Comparison of ENCODE assay signal across 17 mouse cellular contexts in genomic region chr11:20872911-20873310, GRCm38 (mm10). TPM values are rescaled to one million over a fixed set of nuclear protein-coding genes. Genes with fewer than 3 reads are reported as not detected.
A peak's percentile ranks its signal among the peaks of the same experiment; 100 is the strongest.
DNase-seq lines count a peak whose midpoint lies in the region; ATAC-seq and TF ChIP-seq lines count a peak whose summit lies in the region.
"Had no signal": no experiment of that assay in that cellular context is flagged by ENCODE, and none has a peak within 500 bp of the region (broad histone marks: within the 10 kb centered on the region; RNA-seq: fewer than 3 reads in every experiment).

No protein-coding gene starts in this region.

- H3K27me3 ChIP-seq in heart, embryonic 15.5 days, result no peaks in the 10 kb centered on the region
- H3K27me3 ChIP-seq in cerebellum, adult 2 months (ENCODE audit: control insufficient read depth, insufficient read depth, low read length), result no peaks in the 10 kb centered on the region
- H3K27me3 ChIP-seq in midbrain, embryonic 10.5 days (ENCODE audit: low read depth, poor library complexity, severe bottlenecking), result no peaks in the 10 kb centered on the region
- H3K27me3 ChIP-seq: forebrain, embryonic 13.5 days; limb, embryonic 12.5 days; lung, embryonic 15.5 days had no signal

- peak overlapping the region; percentile 46 for H3K27ac ChIP-seq in embryonic fibroblast, embryonic 13.5 days (ENCODE audit: insufficient read depth, low read length)
- peak overlapping the region; percentile 48 for H3K27ac ChIP-seq in heart, embryonic 15.5 days
- no peak overlapping the region for H3K27ac ChIP-seq in cerebellum, adult 2 months (ENCODE audit: insufficient read depth, low read length)
- H3K27ac ChIP-seq in midbrain, embryonic 10.5 days (replicated peaks), result no peak overlapping the region
- H3K27ac ChIP-seq: embryonic facial prominence, embryonic 10.5 days; forebrain, embryonic 13.5 days; hindbrain, embryonic 10.5 days; layer of hippocampus, adult 2 months; limb, embryonic 12.5 days; lung, embryonic 15.5 days had no signal

- H3K4me1 ChIP-seq in embryonic fibroblast, embryonic 13.5 days (ENCODE audit: control insufficient read depth, insufficient read depth, low read length), result 0 out of 2 replicates have a peak, but pooled peaks cover 2% of the 10 kb centered on the region
- H3K4me1 ChIP-seq in heart, embryonic 15.5 days (replicated peaks), result peaks cover 11% of the 10 kb centered on the region; the same call in 1 of the 2 replicates
- no peaks in the 10 kb centered on the region for H3K4me1 ChIP-seq in cerebellum, adult 2 months (ENCODE audit: control insufficient read depth, insufficient read depth, low read length)
- H3K4me1 ChIP-seq in midbrain, embryonic 10.5 days, result no peaks in the 10 kb centered on the region
- H3K4me1 ChIP-seq: embryonic facial prominence, embryonic 10.5 days; forebrain, embryonic 13.5 days; hindbrain, embryonic 10.5 days; limb, embryonic 12.5 days; lung, embryonic 15.5 days had no signal

- peak; percentile 44 for DNase-seq in 3134 (ENCODE audit: extremely low read depth, insufficient read length, low spot score)
- DNase-seq in Muller cell, postnatal 12 days (ENCODE audit: inconsistent ontology term), result peak; percentile 71
- DNase-seq in frontal cortex, postnatal 14 days (ENCODE audit: low spot score in 2 of 2), result no peak
- no peak for DNase-seq in layer of hippocampus, postnatal 14 days (ENCODE audit: low spot score in 2 of 2)
- no peak for DNase-seq in cerebellum, adult 2 months
- DNase-seq in midbrain, embryonic 10.5 days (ENCODE audit: low spot score), result no peak
- DNase-seq: cerebellum, adult 9-10 months; kidney, adult 11 months had no signal

- TF ChIP-seq CTCF in embryonic fibroblast, embryonic 13.5 days (IDR thresholded peaks at IDR 0.05; ENCODE audit: borderline replicate concordance, insufficient read depth, low read length), result no peak
- TF ChIP-seq CTCF in cerebellum, adult 2 months (IDR thresholded peaks at IDR 0.05; ENCODE audit: borderline replicate concordance, insufficient read depth, low read depth, low read length), result no peak

- 0 out of 2 replicates have a peak, but pooled peaks have one; percentile 55 for ATAC-seq in heart, embryonic 15.5 days (replicated peaks; ENCODE audit: insufficient number of reproducible peaks, insufficient read depth, low FRiP score, low read depth)
- ATAC-seq: activated CD4-positive, CD25-positive, alpha-beta regulatory T cell, adult 4 months; forebrain, embryonic 13.5 days had no signal

- no peaks in the 10 kb centered on the region for H3K36me3 ChIP-seq in heart, embryonic 15.5 days
- no peaks in the 10 kb centered on the region for H3K36me3 ChIP-seq in midbrain, embryonic 10.5 days
- H3K36me3 ChIP-seq: embryonic facial prominence, embryonic 10.5 days; hindbrain, embryonic 10.5 days; limb, embryonic 12.5 days; lung, embryonic 15.5 days had no signal

- no peaks in the 10 kb centered on the region for H3K9me3 ChIP-seq in heart, embryonic 15.5 days (replicated peaks)
- no peaks in the 10 kb centered on the region for H3K9me3 ChIP-seq in midbrain, embryonic 10.5 days (replicated peaks)
- H3K9me3 ChIP-seq: embryonic facial prominence, embryonic 10.5 days; forebrain, embryonic 13.5 days; hindbrain, embryonic 10.5 days; limb, embryonic 12.5 days; lung, embryonic 15.5 days had no signal

- no peak overlapping the region for H3K4me2 ChIP-seq in heart, embryonic 15.5 days
- H3K4me2 ChIP-seq: forebrain, embryonic 13.5 days; limb, embryonic 12.5 days; lung, embryonic 15.5 days had no signal

- WGBS in heart, embryonic 15.5 days, result 43% methylated on average over 7 of the region's 7 CpGs
- WGBS in cerebellum, adult 2 months, result 86% methylated on average over 7 of the region's 7 CpGs
- WGBS in midbrain, embryonic 10.5 days, result 90% methylated on average over 7 of the region's 7 CpGs

- no peak overlapping the region for H3K9ac ChIP-seq in heart, embryonic 15.5 days
- H3K9ac ChIP-seq: forebrain, embryonic 13.5 days; limb, embryonic 12.5 days; lung, embryonic 15.5 days had no signal

- no peak for TF ChIP-seq POLR2A in embryonic fibroblast, embryonic 13.5 days (IDR thresholded peaks at IDR 0.05; ENCODE audit: low read depth, low read length)
- TF ChIP-seq POLR2A in cerebellum, adult 2 months (IDR thresholded peaks at IDR 0.05; ENCODE audit: borderline replicate concordance, insufficient read depth, low read length), result no peak

- no peak overlapping the region for H3K4me3 ChIP-seq in embryonic fibroblast, embryonic 13.5 days (ENCODE audit: insufficient read depth, low read length)
- H3K4me3 ChIP-seq in heart, embryonic 15.5 days, result no peak overlapping the region
- no peak overlapping the region for H3K4me3 ChIP-seq in cerebellum, adult 2 months (replicated peaks; ENCODE audit: insufficient read depth, low read depth, low read length)
- H3K4me3 ChIP-seq in midbrain, embryonic 10.5 days, result no peak overlapping the region
- H3K4me3 ChIP-seq: embryonic facial prominence, embryonic 10.5 days; forebrain, embryonic 13.5 days; hindbrain, embryonic 10.5 days; layer of hippocampus, adult 2 months; limb, embryonic 12.5 days; lung, embryonic 15.5 days had no signal

RNA-seq across cellular contexts. Expression of gene Lgalsl, which starts 42.1 kb away (rescaled TPM):
- 76.9 and 81.0 TPM in 2 replicates for polyA plus RNA-seq in embryonic fibroblast, embryonic 13.5 days (2011; ENCODE audit: insufficient read length, low read depth, missing spikeins)
- 34.8 and 36.5 TPM in 2 replicates for polyA plus RNA-seq in heart, embryonic 15.5 days (2015; fragmentation: Nextera tagmentation; extraction: Ambion mirVana)
- total RNA-seq in layer of hippocampus, postnatal 14 days (2021), result 10 to 100 TPM; 85.0 to 91.1 TPM
- 51.3 and 60.5 TPM in 2 replicates for polyA plus RNA-seq in cerebellum, adult 2 months (2012; rRNA removed)
- polyA plus RNA-seq in midbrain, embryonic 10.5 days (2016; fragmentation: Nextera tagmentation; extraction: Ambion mirVana), result 24.4 and 29.0 TPM in 2 replicates

Comparison
In these comparisons a context has a peak if more than half of its experiments do, and no peak if none do; other contexts are left out.
1. DNase-seq: peak in 3134 (single experiment) and Muller cell, postnatal 12 days (single experiment); none in frontal cortex, postnatal 14 days (0 of 2), layer of hippocampus, postnatal 14 days (0 of 2), cerebellum, adult 2 months (0 of 2) and midbrain, embryonic 10.5 days (single experiment).
2. H3K27ac ChIP-seq: peak in embryonic fibroblast, embryonic 13.5 days (single experiment) and heart, embryonic 15.5 days (single experiment); none in cerebellum, adult 2 months (single experiment) and midbrain, embryonic 10.5 days (single experiment).